Comparison of ENCODE assay signal across 17 mouse cellular contexts in the genomic region with DNA sequence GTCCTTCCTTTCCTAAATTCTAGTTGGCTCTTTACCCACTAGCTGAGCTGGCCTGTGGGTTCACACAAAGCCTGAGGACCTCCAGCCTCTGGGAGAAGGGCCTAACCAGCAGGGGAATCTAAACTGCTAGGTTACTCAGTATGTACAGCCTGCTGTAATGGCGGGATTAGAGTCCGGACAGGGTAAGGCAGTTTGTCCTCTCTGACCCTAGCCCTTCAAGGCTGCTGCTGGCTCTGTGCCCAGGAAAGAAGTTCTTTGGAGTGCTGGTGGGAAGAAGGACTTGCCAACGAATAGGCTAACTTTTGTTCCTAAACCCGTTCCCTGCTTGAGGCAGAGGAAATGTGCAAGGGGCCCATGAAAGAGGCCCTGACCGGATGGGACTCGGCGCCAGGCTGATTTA. TPM values are rescaled to one million over a fixed set of nuclear protein-coding genes. Genes with fewer than 3 reads are reported as not detected.
DNase-seq lines count a peak whose midpoint lies in the region; ATAC-seq lines count a peak whose summit lies in the region.
"Had no signal": no experiment of that assay in that cellular context is flagged by ENCODE, and none has a peak within 500 bp of the region (broad histone marks: within the 10 kb centered on the region; RNA-seq: fewer than 3 reads in every experiment).

No protein-coding gene starts in this region.

- no peak overlapping the region for H3K4me3 ChIP-seq in midbrain, embryonic 10.5 days
- no peak overlapping the region for H3K4me3 ChIP-seq in midbrain, embryonic 15.5 days
- H3K4me3 ChIP-seq in intestine, embryonic 16.5 days (ENCODE audit: low read length) = no peak overlapping the region
- H3K4me3 ChIP-seq: forebrain, embryonic 12.5 days; layer of hippocampus, adult 2 months; lung, embryonic 15.5 days had no signal

- peak; percentile 39 for DNase-seq in midbrain, embryonic 10.5 days (ENCODE audit: low spot score)
- DNase-seq in kidney, postnatal 36 days = peak; percentile 93
- peak; percentile 72 for DNase-seq in testis, postnatal 14 days (ENCODE audit: low spot score)
- DNase-seq in gastrocnemius, postnatal 14 days = no peak
- DNase-seq in left cerebral cortex, postnatal 14 days (ENCODE audit: low spot score in 2 of 2) = no peak
- no peak for DNase-seq in urinary bladder, adult 18-20 months (ENCODE audit: low spot score in 2 of 2)
- DNase-seq: gastrocnemius, postnatal 36 days; heart, postnatal 10 days; left cerebral cortex, postnatal 4 days; midbrain, embryonic 14.5 days; thymus, postnatal 14 days had no signal

- no peak overlapping the region for H3K9ac ChIP-seq in midbrain, embryonic 15.5 days
- no peak overlapping the region for H3K9ac ChIP-seq in intestine, embryonic 16.5 days (ENCODE audit: low read depth, low read length)
- H3K9ac ChIP-seq: forebrain, embryonic 12.5 days; lung, embryonic 15.5 days had no signal

- H3K9me3 ChIP-seq in midbrain, embryonic 10.5 days (replicated peaks) = no peaks in the 10 kb centered on the region
- H3K9me3 ChIP-seq in midbrain, embryonic 15.5 days = no peaks in the 10 kb centered on the region
- H3K9me3 ChIP-seq in intestine, embryonic 16.5 days (ENCODE audit: control insufficient read depth, low read length) = no peaks in the 10 kb centered on the region
- H3K9me3 ChIP-seq: forebrain, embryonic 12.5 days; lung, embryonic 15.5 days had no signal

- H3K4me1 ChIP-seq in midbrain, embryonic 10.5 days = peaks cover 2% of the 10 kb centered on the region; the same call in 1 of the 2 replicates
- no peaks in the 10 kb centered on the region; the same call in 1 of the 2 replicates for H3K4me1 ChIP-seq in midbrain, embryonic 15.5 days
- H3K4me1 ChIP-seq in intestine, embryonic 16.5 days (ENCODE audit: control insufficient read depth, insufficient read depth, low read length) = peaks cover 10% of the 10 kb centered on the region
- H3K4me1 ChIP-seq: forebrain, embryonic 12.5 days had no signal

- intact Hi-C loops in gastrocnemius, postnatal 14 days (cut with DNase I; ENCODE audit: low total_unique reads) = no loop called here
- intact Hi-C loops in left cerebral cortex, postnatal 14 days (cut with DNase I) = no loop called here

- no peak overlapping the region for H3K4me2 ChIP-seq in midbrain, embryonic 15.5 days
- no peak overlapping the region for H3K4me2 ChIP-seq in intestine, embryonic 16.5 days (ENCODE audit: low read depth, low read length)
- H3K4me2 ChIP-seq: forebrain, embryonic 12.5 days; lung, embryonic 15.5 days had no signal

- peaks cover 100% of the 10 kb centered on the region for H3K27me3 ChIP-seq in midbrain, embryonic 10.5 days (ENCODE audit: low read depth, poor library complexity, severe bottlenecking)
- peaks cover 97% of the 10 kb centered on the region for H3K27me3 ChIP-seq in midbrain, embryonic 15.5 days (replicated peaks)
- peaks cover 88% of the 10 kb centered on the region for H3K27me3 ChIP-seq in intestine, embryonic 16.5 days (replicated peaks; ENCODE audit: control insufficient read depth, insufficient read depth, low read length)

- no peak overlapping the region for H3K27ac ChIP-seq in midbrain, embryonic 10.5 days (replicated peaks)
- H3K27ac ChIP-seq in midbrain, embryonic 15.5 days = no peak overlapping the region
- no peak overlapping the region for H3K27ac ChIP-seq in intestine, embryonic 16.5 days (ENCODE audit: low read length)
- H3K27ac ChIP-seq: forebrain, embryonic 12.5 days; layer of hippocampus, adult 2 months; lung, embryonic 15.5 days had no signal

- H3K36me3 ChIP-seq in midbrain, embryonic 10.5 days = no peaks in the 10 kb centered on the region
- H3K36me3 ChIP-seq in midbrain, embryonic 15.5 days (replicated peaks) = no peaks in the 10 kb centered on the region
- H3K36me3 ChIP-seq in intestine, embryonic 16.5 days (ENCODE audit: control insufficient read depth, insufficient read depth, low read length) = no peaks in the 10 kb centered on the region
- H3K36me3 ChIP-seq: forebrain, embryonic 12.5 days; lung, embryonic 15.5 days had no signal

- ATAC-seq in midbrain, embryonic 15.5 days (replicated peaks) = no peak
- peak; percentile 40; the same call in 1 of the 2 replicates for ATAC-seq in intestine, embryonic 16.5 days

- 2% methylated on average over 7 of the region's 7 CpGs for whole genome bisulfite sequencing in midbrain, embryonic 10.5 days
- WGBS in midbrain, embryonic 15.5 days = under 1% methylated on average over 7 of the region's 7 CpGs
- WGBS in intestine, embryonic 16.5 days = 17% methylated on average over 7 of the region's 7 CpGs

RNA-seq across cellular contexts. Expression of gene Hoxb9, which starts 5.3 kb away (rescaled TPM):
- polyA plus RNA-seq in midbrain, embryonic 10.5 days (2016; fragmentation: Nextera tagmentation; extraction: Ambion mirVana) = not detected in 2 replicates
- polyA plus RNA-seq in midbrain, embryonic 15.5 days (2015; fragmentation: Nextera tagmentation; extraction: Ambion mirVana) = not detected in 2 replicates
- polyA plus RNA-seq in intestine, embryonic 16.5 days (2015; fragmentation: Nextera tagmentation; extraction: Ambion mirVana) = 0.99 and 1.2 TPM in 2 replicates
- under 1 TPM; 0.49 to 0.59 TPM for total RNA-seq in gastrocnemius, postnatal 14 days (2021)
- not detected for total RNA-seq in left cerebral cortex, postnatal 14 days (2021)
- total RNA-seq: heart, postnatal 10 days; layer of hippocampus, adult 2 months; left cerebral cortex, postnatal 4 days had no signal
- polyA plus RNA-seq: cortical plate, adult 2 months; forebrain, embryonic 12.5 days; midbrain, embryonic 14.5 days had no signal

RNA-seq across cellular contexts. Expression of gene Hoxb8, which starts 15.8 kb away (rescaled TPM):
- not detected in 2 replicates for polyA plus RNA-seq in midbrain, embryonic 10.5 days (2016; fragmentation: Nextera tagmentation; extraction: Ambion mirVana)
- polyA plus RNA-seq in midbrain, embryonic 15.5 days (2015; fragmentation: Nextera tagmentation; extraction: Ambion mirVana) = not detected in 2 replicates
- polyA plus RNA-seq in intestine, embryonic 16.5 days (2015; fragmentation: Nextera tagmentation; extraction: Ambion mirVana) = 0.71 and 0.97 TPM in 2 replicates
- under 1 TPM; 0.71 to 0.74 TPM for total RNA-seq in gastrocnemius, postnatal 14 days (2021)
- total RNA-seq in left cerebral cortex, postnatal 14 days (2021) = not detected
- total RNA-seq: heart, postnatal 10 days; layer of hippocampus, adult 2 months; left cerebral cortex, postnatal 4 days had no signal
- polyA plus RNA-seq: cortical plate, adult 2 months; forebrain, embryonic 12.5 days; midbrain, embryonic 14.5 days had no signal

RNA-seq across cellular contexts. Expression of gene Hoxb7, which starts 20.5 kb away (rescaled TPM):
- polyA plus RNA-seq in midbrain, embryonic 10.5 days (2016; fragmentation: Nextera tagmentation; extraction: Ambion mirVana) = not detected in 2 replicates
- polyA plus RNA-seq in midbrain, embryonic 15.5 days (2015; fragmentation: Nextera tagmentation; extraction: Ambion mirVana) = not detected in 2 replicates
- 10.0 and 11.3 TPM in 2 replicates for polyA plus RNA-seq in intestine, embryonic 16.5 days (2015; fragmentation: Nextera tagmentation; extraction: Ambion mirVana)
- total RNA-seq in gastrocnemius, postnatal 14 days (2021) = 1 to 10 TPM; 1.5 to 1.6 TPM
- total RNA-seq in left cerebral cortex, postnatal 14 days (2021) = not detected
- total RNA-seq: heart, postnatal 10 days; layer of hippocampus, adult 2 months; left cerebral cortex, postnatal 4 days had no signal
- polyA plus RNA-seq: cortical plate, adult 2 months; forebrain, embryonic 12.5 days; midbrain, embryonic 14.5 days had no signal

RNA-seq across cellular contexts. Expression of gene Hoxb6, which starts 26.3 kb away (rescaled TPM):
- not detected in 2 replicates for polyA plus RNA-seq in midbrain, embryonic 10.5 days (2016; fragmentation: Nextera tagmentation; extraction: Ambion mirVana)
- 0.13 and 0.34 TPM in 2 replicates for polyA plus RNA-seq in midbrain, embryonic 15.5 days (2015; fragmentation: Nextera tagmentation; extraction: Ambion mirVana)
- polyA plus RNA-seq in intestine, embryonic 16.5 days (2015; fragmentation: Nextera tagmentation; extraction: Ambion mirVana) = 11.1 and 11.3 TPM in 2 replicates
- total RNA-seq in gastrocnemius, postnatal 14 days (2021) = under 1 TPM; 0.43 to 0.75 TPM
- not detected for total RNA-seq in left cerebral cortex, postnatal 14 days (2021)
- total RNA-seq: heart, postnatal 10 days; layer of hippocampus, adult 2 months; left cerebral cortex, postnatal 4 days had no signal
- polyA plus RNA-seq: cortical plate, adult 2 months; forebrain, embryonic 12.5 days; midbrain, embryonic 14.5 days had no signal

RNA-seq across cellular contexts. Expression of gene Hoxb5, which starts 37.2 kb away (rescaled TPM):
- polyA plus RNA-seq in midbrain, embryonic 10.5 days (2016; fragmentation: Nextera tagmentation; extraction: Ambion mirVana) = not detected in 2 replicates
- polyA plus RNA-seq in midbrain, embryonic 15.5 days (2015; fragmentation: Nextera tagmentation; extraction: Ambion mirVana) = 0.09 and 0.70 TPM in 2 replicates
- 26.4 and 28.7 TPM in 2 replicates for polyA plus RNA-seq in intestine, embryonic 16.5 days (2015; fragmentation: Nextera tagmentation; extraction: Ambion mirVana)
- total RNA-seq in gastrocnemius, postnatal 14 days (2021) = under 1 TPM; 0.90 to 0.91 TPM
- not detected for total RNA-seq in left cerebral cortex, postnatal 14 days (2021)
- total RNA-seq: layer of hippocampus, adult 2 months; left cerebral cortex, postnatal 4 days had no signal
- polyA plus RNA-seq: cortical plate, adult 2 months; forebrain, embryonic 12.5 days; midbrain, embryonic 14.5 days had no signal

Comparison
In these comparisons a context has a peak if more than half of its experiments do, and no peak if none do; other contexts are left out.
1. DNase-seq: peak in midbrain, embryonic 10.5 days (single experiment), kidney, postnatal 36 days (2 of 2) and testis, postnatal 14 days (single experiment); none in gastrocnemius, postnatal 14 days (single experiment), left cerebral cortex, postnatal 14 days (0 of 2) and urinary bladder, adult 18-20 months (0 of 2).
2. RNA of gene Hoxb7, which starts 20.5 kb away (polyA plus RNA-seq): 10.0 to 11.3 TPM in intestine, embryonic 16.5 days; not detected in midbrain, embryonic 15.5 days and not detected in midbrain, embryonic 10.5 days; every median in the first group is over 10 times any median in the second.